Mouse (Mus musculus) monocyte, adult 5-6 weeks (primary cell): Measurements from ENCODE around the gene Atg16l2. TPM values are rescaled to one million over a fixed set of nuclear protein-coding genes. Genes with fewer than 3 reads are reported as not detected.

Source experiments
- ATAC-seq: fragments of 153-309, 156-312 bp; replicated peaks from 2 replicates; pipeline ENCODE4 v1.8.0; 2017; ENCODE audit warnings: mild to moderate bottlenecking; ENCODE audit not compliant: low TSS enrichment, insufficient number of reproducible peaks, severe bottlenecking, poor library complexity, low FRiP score
- total RNA-seq: library from RNA; stranded (forward); fragments of 200-1000, 200-491, 200-594 nt; gene quantifications from 3 replicates; pipeline ENCODE4 v1.2.3, GENCODE M21; 2017

Atg16l2 gene
- total RNA-seq, 1 experiment from 2014 or later: 36.0 TPM

- ATAC-seq: no peak
Observed at GRCm38 (mm10) chr7:101324142-101324962, 22.3 kb upstream of the Atg16l2 start.

DNA sequence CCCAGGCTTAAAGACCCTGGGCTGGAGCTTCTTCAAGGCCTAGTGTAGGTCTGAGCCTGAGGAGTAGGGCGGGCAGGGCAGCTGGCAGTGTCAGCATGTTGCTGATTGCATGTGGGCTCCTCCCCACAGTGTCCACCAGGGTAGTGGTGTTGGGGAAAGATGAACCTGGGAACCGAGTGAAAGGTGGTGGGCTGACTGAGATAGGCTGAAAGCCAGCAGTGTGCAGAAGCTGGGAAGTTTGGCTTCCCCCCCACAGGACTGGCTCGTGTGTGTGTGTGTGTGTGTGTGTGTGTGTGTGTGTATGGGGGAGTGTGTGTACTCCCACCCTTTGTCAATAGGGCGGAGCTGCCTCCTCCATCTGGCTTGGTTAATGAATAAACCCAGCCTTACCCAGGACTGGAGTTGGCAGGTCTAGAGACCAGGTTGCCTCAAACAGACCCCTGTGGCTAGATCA, 21.1 kb upstream of the Atg16l2 start:
- ATAC-seq: no peak

DNA sequence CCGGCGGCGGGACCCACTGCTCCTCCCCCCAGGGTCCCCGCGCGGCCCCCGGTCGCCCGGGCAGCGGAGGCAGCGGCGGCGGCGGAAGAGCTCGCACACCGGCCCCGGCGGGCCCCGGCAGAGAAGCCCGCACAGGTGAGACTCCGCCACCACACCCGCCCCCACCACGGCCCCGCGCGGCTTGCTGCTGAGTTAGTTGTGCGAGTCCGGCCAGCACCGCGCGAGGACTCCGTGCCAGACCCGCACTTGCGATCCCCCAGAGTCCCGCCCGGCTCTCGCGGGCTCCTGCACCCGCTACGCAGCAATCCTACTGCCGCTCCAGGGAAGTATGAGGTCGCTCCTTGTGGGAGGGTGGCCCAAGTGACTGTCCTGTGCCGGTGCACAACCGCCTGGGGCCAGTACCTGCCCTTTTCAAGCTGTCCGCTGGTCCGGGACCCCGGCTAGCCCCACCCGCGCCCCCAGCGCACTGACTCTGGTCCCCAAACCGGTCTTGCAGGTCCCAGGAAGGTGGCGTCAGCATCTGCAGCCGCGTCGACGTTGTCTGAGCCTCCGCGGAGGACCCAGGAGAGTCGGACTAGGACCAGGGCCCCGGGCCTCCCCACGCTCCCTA, 19.3 kb upstream of the Atg16l2 start:
- no peak for ATAC-seq

- no peak for ATAC-seq
Observed at GRCm38 (mm10) chr7:101320399-101321217, 18.6 kb upstream of the Atg16l2 start.

GRCm38 (mm10) chr7:101319796-101320195, 17.7 kb upstream of the Atg16l2 start:
- no peak for ATAC-seq

DNA sequence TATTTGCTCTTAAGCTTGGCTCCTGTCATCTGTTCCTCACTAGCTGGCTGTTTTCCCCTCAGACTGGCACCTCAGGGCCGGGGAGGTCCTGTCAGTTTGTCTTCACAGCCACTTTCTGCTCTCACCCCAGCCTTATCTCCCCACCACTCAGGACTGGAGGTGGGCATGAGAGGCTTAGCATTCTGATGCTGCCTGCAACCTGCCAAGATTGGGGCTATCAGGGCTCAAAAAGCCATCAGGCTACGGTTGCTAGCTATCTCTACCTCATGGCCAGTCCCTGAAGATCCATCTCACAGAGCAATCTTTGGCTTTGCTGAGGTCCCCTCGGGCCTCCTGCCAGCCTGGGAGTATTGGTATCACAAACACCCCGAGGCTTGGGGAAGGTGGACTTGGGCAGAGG, 16.8 kb upstream of the Atg16l2 start:
- ATAC-seq: no peak

DNA sequence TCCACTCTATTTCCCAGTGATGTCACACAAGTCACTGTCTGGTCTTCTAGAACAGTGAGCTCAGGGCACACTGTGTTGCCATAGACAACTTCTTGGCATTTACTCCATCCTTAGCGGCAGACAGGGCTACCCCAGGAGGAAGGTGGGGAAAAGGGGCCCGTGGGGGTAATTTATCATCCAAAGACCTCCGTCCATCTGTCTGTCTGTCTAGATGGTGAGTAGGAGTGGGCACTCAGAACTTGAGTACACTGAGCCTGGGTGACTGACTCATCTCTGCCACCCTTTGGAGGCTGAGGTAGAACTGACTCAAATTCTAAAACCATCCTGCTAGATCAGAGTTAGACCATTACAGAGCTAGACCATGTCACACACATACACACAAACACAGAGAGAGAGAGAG, 15.0 kb upstream of the Atg16l2 start, which contains the start of gene Stard10:
Stard10 (plus strand) TSS at position 73 of the 400 bp plus-strand sequence.
- no peak for ATAC-seq

DNA sequence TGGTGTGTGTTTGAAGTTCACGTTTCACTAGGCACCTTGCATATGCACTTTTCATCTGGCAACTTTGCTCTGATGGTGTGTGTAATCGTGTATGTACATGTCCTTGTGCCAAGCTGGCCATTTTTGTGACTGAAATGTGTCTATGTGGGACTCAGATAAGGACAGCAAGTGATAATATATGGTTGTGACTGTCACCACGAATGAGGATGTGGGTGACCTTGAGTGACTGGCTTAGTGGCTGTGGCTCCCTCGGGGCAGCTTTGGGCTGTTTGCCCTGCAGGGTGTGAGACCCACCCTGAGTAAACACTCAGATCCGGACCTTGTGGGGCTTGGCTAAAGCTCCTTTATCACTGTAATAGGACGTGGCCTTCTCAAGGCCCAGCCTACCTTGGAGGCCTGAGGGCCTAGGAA, 14.5 kb upstream of the Atg16l2 start:
- peak; percentile 67 for ATAC-seq

DNA sequence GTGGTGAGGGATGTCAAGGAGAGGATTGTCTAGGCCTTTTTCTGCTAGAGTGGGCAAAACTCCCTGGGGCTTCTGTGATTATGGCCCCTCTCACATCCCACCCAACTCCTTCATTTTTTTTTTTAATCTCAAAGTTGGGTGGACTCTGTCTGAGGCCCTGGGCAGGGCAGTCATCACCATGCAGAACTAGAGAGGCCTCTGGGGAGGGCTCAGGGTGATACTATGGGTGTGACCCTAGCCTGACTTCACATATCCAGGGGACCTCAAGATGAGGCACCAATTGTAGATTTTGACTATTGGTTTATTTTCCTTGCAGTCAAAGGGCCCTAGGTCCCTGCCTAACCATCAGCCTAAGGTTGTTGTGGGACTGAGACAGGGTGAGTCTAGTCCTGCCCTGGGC, 13.6 kb upstream of the Atg16l2 start:
- no peak for ATAC-seq

- ATAC-seq: no peak
Observed at GRCm38 (mm10) chr7:101314396-101314795, 12.3 kb upstream of the Atg16l2 start.

- ATAC-seq: no peak
Observed at GRCm38 (mm10) chr7:101313033-101313432, 11.0 kb upstream of the Atg16l2 start.

- no peak for ATAC-seq
Observed at GRCm38 (mm10) chr7:101311061-101311460, 9.0 kb upstream of the Atg16l2 start.

GRCm38 (mm10) chr7:101310327-101311028, 8.4 kb upstream of the Atg16l2 start:
- ATAC-seq: peak; percentile 92

DNA sequence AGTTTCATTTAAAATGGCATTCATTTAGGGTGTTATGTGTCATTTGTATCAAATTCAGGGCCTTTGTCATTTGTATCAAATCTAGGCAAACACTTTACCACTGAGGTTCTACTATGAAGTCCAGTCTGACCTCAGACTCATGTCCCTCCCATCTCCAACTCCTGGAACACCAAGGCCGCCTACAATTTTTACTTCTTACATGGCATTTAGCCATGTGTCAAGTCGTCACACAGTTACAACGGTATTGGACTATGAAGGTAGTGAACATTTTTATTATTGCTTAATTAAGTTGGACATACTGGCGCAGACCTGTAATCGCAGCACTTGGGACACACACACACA, 7.9 kb upstream of the Atg16l2 start:
- no peak for ATAC-seq

DNA sequence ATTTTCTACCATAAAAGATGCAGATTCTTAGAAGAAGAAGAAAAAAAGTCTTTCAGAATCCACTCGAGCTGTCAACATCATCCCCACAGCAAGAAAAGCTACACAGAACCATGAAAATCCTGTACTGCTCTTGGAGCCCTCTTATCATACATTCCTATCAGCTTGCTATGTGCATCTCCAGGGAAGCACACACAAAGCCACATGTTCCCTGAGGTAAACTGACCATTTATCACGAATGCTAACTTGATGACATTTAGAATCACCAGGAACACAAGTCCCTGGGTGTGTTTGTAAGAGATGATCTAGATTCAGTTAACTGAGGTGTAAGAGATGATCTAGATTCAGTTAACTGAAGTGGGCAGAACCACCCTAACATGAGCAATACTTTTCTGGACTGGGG, 4.8 kb upstream of the Atg16l2 start:
- no peak for ATAC-seq

GRCm38 (mm10) chr7:101302691-101303090, 640 bp upstream of the Atg16l2 start:
- no peak for ATAC-seq

- peak; percentile 42 for ATAC-seq
Observed at GRCm38 (mm10) chr7:101301361-101301880, 630 bp downstream of the Atg16l2 start.

GRCm38 (mm10) chr7:101298375-101298774, 3.7 kb downstream of the Atg16l2 start:
- no peak for ATAC-seq

- ATAC-seq: no peak
Observed at GRCm38 (mm10) chr7:101297023-101297405, 5.0 kb downstream of the Atg16l2 start.
